7 mouse cellular contexts compared by ENCODE assay signal in genomic region chr14:47334819-47335218, GRCm38 (mm10). TPM values are rescaled to one million over a fixed set of nuclear protein-coding genes. Genes with fewer than 3 reads are reported as not detected.
DNase-seq lines count a peak whose midpoint lies in the region; ATAC-seq and TF ChIP-seq lines count a peak whose summit lies in the region.

No protein-coding gene starts in this region.

- H3K27ac ChIP-seq in intestine, postnatal 0 days (ENCODE audit: low read depth, low read length): no peak overlapping the region
- H3K27ac ChIP-seq in limb, embryonic 12.5 days: 0 out of 2 replicates have a peak overlapping the region, but pooled peaks have one; percentile 26

- H3K4me2 ChIP-seq in intestine, postnatal 0 days (replicated peaks; ENCODE audit: low read depth): no peak overlapping the region
- no peak overlapping the region for H3K4me2 ChIP-seq in limb, embryonic 12.5 days

- TF ChIP-seq CTCF in intestine, postnatal 0 days (IDR thresholded peaks at IDR 0.05; ENCODE audit: low read depth): peak; percentile 91

- H3K4me1 ChIP-seq in intestine, postnatal 0 days (replicated peaks; ENCODE audit: control insufficient read depth, insufficient read depth, low read length): no peaks in the 10 kb centered on the region
- peaks cover 11% of the 10 kb centered on the region for H3K4me1 ChIP-seq in limb, embryonic 12.5 days (replicated peaks)

- H3K4me3 ChIP-seq in intestine, postnatal 0 days (ENCODE audit: low read depth, low read length): no peak overlapping the region
- H3K4me3 ChIP-seq in limb, embryonic 12.5 days (replicated peaks): no peak overlapping the region

- ATAC-seq in activated CD4-positive, CD25-positive, alpha-beta regulatory T cell, adult 4 months: peak; percentile 78
- no peak for ATAC-seq in intestine, postnatal 0 days
- no peak for ATAC-seq in limb, embryonic 12.5 days (ENCODE audit: insufficient number of reproducible peaks, insufficient read depth, low FRiP score, low TSS enrichment, low read depth)

- no peaks in the 10 kb centered on the region for H3K27me3 ChIP-seq in intestine, postnatal 0 days (replicated peaks; ENCODE audit: control insufficient read depth, insufficient read depth, low read length)
- no peaks in the 10 kb centered on the region for H3K27me3 ChIP-seq in limb, embryonic 12.5 days

- no peak overlapping the region for H3K9ac ChIP-seq in intestine, postnatal 0 days (ENCODE audit: low read depth, low read length)
- no peak overlapping the region for H3K9ac ChIP-seq in limb, embryonic 12.5 days (replicated peaks)

- H3K36me3 ChIP-seq in intestine, postnatal 0 days (ENCODE audit: control insufficient read depth, insufficient read depth): no peaks in the 10 kb centered on the region
- H3K36me3 ChIP-seq in limb, embryonic 12.5 days: no peaks in the 10 kb centered on the region

- DNase-seq in ovary, postnatal 14 days (ENCODE audit: low spot score): peak; percentile 55
- no peak for DNase-seq in ovary, postnatal 10 days (ENCODE audit: low spot score)
- DNase-seq in embryo, embryonic 11.5 days (ENCODE audit: low read depth, low spot score): peak; percentile 32
- DNase-seq in right cerebral cortex, adult 2 months (ENCODE audit: low spot score in 2 of 2): peak; percentile 85 to 88

- no peaks in the 10 kb centered on the region for H3K9me3 ChIP-seq in intestine, postnatal 0 days (ENCODE audit: control insufficient read depth)
- H3K9me3 ChIP-seq in limb, embryonic 12.5 days: no peaks in the 10 kb centered on the region

- 76% methylated on average over 4 of the region's 4 CpGs for WGBS in intestine, postnatal 0 days
- WGBS in limb, embryonic 12.5 days: 78% methylated on average over 4 of the region's 4 CpGs

RNA-seq across cellular contexts. Expression of gene Lgals3, which starts 32.7 kb away (rescaled TPM):
- polyA plus RNA-seq in activated CD4-positive, CD25-positive, alpha-beta regulatory T cell, adult 4 months (2017; shearing (Covaris generic)): 10 to 100 TPM; 43.2 to 70.4 TPM
- 207 and 273 TPM in 2 replicates for polyA plus RNA-seq in intestine, postnatal 0 days (2015; fragmentation: Nextera tagmentation; extraction: Ambion mirVana)
- polyA plus RNA-seq in limb, embryonic 12.5 days (2016; fragmentation: Nextera tagmentation; extraction: Ambion mirVana): 0.87 and 4.3 TPM in 2 replicates

RNA-seq across cellular contexts. Expression of gene Mapk1ip1l, which starts 36.8 kb away (rescaled TPM):
- polyA plus RNA-seq in activated CD4-positive, CD25-positive, alpha-beta regulatory T cell, adult 4 months (2017; shearing (Covaris generic)): 10 to 100 TPM; 50.1 to 56.1 TPM
- 30.8 and 31.2 TPM in 2 replicates for polyA plus RNA-seq in intestine, postnatal 0 days (2015; fragmentation: Nextera tagmentation; extraction: Ambion mirVana)
- 83.5 and 94.7 TPM in 2 replicates for polyA plus RNA-seq in limb, embryonic 12.5 days (2016; fragmentation: Nextera tagmentation; extraction: Ambion mirVana)

RNA-seq across cellular contexts. Expression of gene Socs4, which starts 58.1 kb away (rescaled TPM):
- polyA plus RNA-seq in activated CD4-positive, CD25-positive, alpha-beta regulatory T cell, adult 4 months (2017; shearing (Covaris generic)): 1 to 10 TPM; 4.4 to 6.2 TPM
- polyA plus RNA-seq in intestine, postnatal 0 days (2015; fragmentation: Nextera tagmentation; extraction: Ambion mirVana): 4.3 and 5.3 TPM in 2 replicates
- polyA plus RNA-seq in limb, embryonic 12.5 days (2016; fragmentation: Nextera tagmentation; extraction: Ambion mirVana): 3.2 and 4.0 TPM in 2 replicates

RNA-seq across cellular contexts. Expression of gene Wdhd1, which starts 58.2 kb away (rescaled TPM):
- 10 to 100 TPM; 18.2 to 18.7 TPM for polyA plus RNA-seq in activated CD4-positive, CD25-positive, alpha-beta regulatory T cell, adult 4 months (2017; shearing (Covaris generic))
- 4.5 and 4.6 TPM in 2 replicates for polyA plus RNA-seq in intestine, postnatal 0 days (2015; fragmentation: Nextera tagmentation; extraction: Ambion mirVana)
- 56.6 and 59.0 TPM in 2 replicates for polyA plus RNA-seq in limb, embryonic 12.5 days (2016; fragmentation: Nextera tagmentation; extraction: Ambion mirVana)
